Mouse (Mus musculus) cerebellum, adult 2 months (tissue): Measurements from ENCODE around the gene Olfm2.

ENCODE experiments used
- CTCF ChIP-seq: fragments of 200-500 bp; IDR thresholded peaks from 2 replicates; pipeline ENCODE4 v1.5.1; 2011; ENCODE audit warnings: low read depth, mild to moderate bottlenecking, control low read depth, low read length, moderate library complexity, borderline replicate concordance; ENCODE audit not compliant: insufficient read depth
- POLR2A ChIP-seq: fragments of 200-500 bp; IDR thresholded peaks from 2 replicates; pipeline ENCODE4 v1.6.1; 2011; ENCODE audit warnings: low read length, control low read depth, borderline replicate concordance; ENCODE audit not compliant: insufficient read depth

DNA sequence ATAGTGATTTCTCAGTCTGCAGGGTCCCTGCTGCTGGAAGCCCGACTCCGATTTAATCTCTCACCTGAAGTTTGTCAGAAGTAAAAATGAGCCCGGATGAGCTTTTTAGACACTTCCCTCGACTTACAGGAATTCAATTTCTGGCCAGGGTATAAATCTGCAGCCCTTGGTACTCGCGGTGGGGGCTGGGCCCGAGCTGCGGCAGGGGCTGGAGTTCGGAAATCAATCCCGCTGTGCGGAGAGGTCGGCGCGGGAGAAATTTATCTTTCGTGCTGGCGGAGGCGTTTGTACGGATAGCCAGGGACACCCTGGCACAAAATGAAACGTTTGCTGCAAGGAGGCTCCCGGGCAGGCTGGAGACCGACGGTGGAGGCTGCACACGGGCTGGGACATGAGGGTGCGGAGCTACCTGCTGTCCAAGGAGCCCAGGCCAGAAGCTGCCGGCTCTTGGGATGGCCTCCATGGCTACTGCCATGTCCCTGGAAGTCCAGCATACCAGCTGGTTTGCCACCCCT is 51.4 kb downstream of the Olfm2 start:
- no peak for TF ChIP-seq CTCF
- TF ChIP-seq POLR2A: no peak
